Mouse (Mus musculus) stomach, embryonic 15.5 days (tissue): ENCODE data around the gene Pkd1l2. TPM values are rescaled to one million over a fixed set of nuclear protein-coding genes. Genes with fewer than 3 reads are reported as not detected.
A peak's percentile ranks its signal among the peaks of the same experiment; 100 is the strongest.

Experiments used
- ATAC-seq: fragments of 200-750 bp; cut with Nextera tagmentation; 2 replicates; pipeline ENCODE4 v1.8.0; 2017; ENCODE audit warnings: low read depth, moderate number of reproducible peaks, moderate TSS enrichment; ENCODE audit not compliant: insufficient read depth, low FRiP score
- H3K27ac ChIP-seq: fragments of 300-500 bp; sonication (generic); 2 replicates; pipeline ENCODE4 v1.5.1; 2015; ENCODE audit warnings: mild to moderate bottlenecking, inconsistent platforms
- H3K27me3 ChIP-seq: fragments of 300-500 bp; sonication (generic); replicated peaks from 2 replicates; pipeline ENCODE4 v1.6.1; 2015; ENCODE audit warnings: inconsistent platforms
- H3K36me3 ChIP-seq: fragments of 300-500 bp; sonication (generic); 2 replicates; pipeline ENCODE4 v1.6.1; 2015; ENCODE audit warnings: inconsistent platforms
- H3K4me1 ChIP-seq: fragments of 300-500 bp; sonication (generic); 2 replicates; pipeline ENCODE4 v1.6.1; 2015; ENCODE audit warnings: inconsistent platforms
- H3K4me2 ChIP-seq: fragments of 300-500 bp; sonication (generic); 2 replicates; pipeline ENCODE4 v1.6.1; 2015; ENCODE audit warnings: mild to moderate bottlenecking, inconsistent platforms
- H3K4me3 ChIP-seq: fragments of 300-500 bp; sonication (generic); replicated peaks from 2 replicates; pipeline ENCODE4 v1.5.1; 2015; ENCODE audit warnings: inconsistent platforms
- H3K9ac ChIP-seq: fragments of 300-500 bp; sonication (generic); 2 replicates; pipeline ENCODE4 v1.6.1; 2015; ENCODE audit warnings: inconsistent platforms
- H3K9me3 ChIP-seq: fragments of 300-500 bp; sonication (generic); 2 replicates; pipeline ENCODE4 v1.6.1; 2016; ENCODE audit warnings: inconsistent platforms
- WGBS: fragments of 180-500 bp; shearing (Covaris S2); methylation state at CpG from one replicate; pipeline ENCODE4 v1.1.7; 2015; 5-methylcytosine and 5-hydroxymethylcytosine counted together
- polyA plus RNA-seq: library from polyadenylated mRNA; unstranded; fragments of >200 nt; fragmentation: Nextera tagmentation; extraction: Ambion mirVana; gene quantifications from 2 replicates; pipeline ENCODE4 v1.2.1, GENCODE M21; 2015

Gene Pkd1l2
- polyA plus RNA-seq, result 0.10 and 0.18 TPM in 2 replicates

DNA sequence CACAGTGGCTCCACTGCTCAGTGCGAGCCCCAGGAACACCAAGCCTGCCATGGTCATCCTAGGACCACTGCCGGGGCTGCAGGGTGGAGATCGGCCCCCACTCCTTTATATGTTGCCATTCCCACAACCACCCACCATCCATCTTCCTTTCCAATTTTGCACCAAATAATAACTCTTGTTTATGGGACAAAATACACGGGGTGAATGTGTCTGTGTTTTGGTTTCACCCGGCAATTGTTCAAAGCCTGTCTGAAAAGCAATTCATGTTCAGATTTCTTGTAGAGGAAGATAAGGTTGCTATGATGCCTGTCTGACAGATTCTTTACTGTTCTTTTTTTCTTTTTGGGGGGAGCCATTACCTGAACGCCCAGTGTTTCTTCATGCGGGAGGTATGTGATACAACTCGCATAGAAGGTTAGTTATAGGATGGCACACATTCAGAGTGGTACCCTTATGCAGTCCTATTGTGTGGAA, at the start of gene Pkd1l2:
Gene Pkd1l2 (minus strand): TSS at position 51 of the 474 bp plus-strand sequence.
- no peak within 1 kb of the TSS for H3K27ac ChIP-seq
- no peak within 1 kb of the TSS for H3K9ac ChIP-seq
- no peaks in the 10 kb centered on the region for H3K36me3 ChIP-seq
- no peak within 1 kb of the TSS for H3K4me3 ChIP-seq
- H3K9me3 ChIP-seq, result no peaks in the 10 kb centered on the region
- no peaks in the 10 kb centered on the region for H3K4me1 ChIP-seq
- ATAC-seq, result no peak
- no peak within 1 kb of the TSS for H3K4me2 ChIP-seq
- H3K27me3 ChIP-seq, result peaks cover 5% of the 10 kb centered on the region; the same call in 1 of the 2 replicates
- WGBS, result 73% methylated on average over 8 of the region's 8 CpGs

DNA sequence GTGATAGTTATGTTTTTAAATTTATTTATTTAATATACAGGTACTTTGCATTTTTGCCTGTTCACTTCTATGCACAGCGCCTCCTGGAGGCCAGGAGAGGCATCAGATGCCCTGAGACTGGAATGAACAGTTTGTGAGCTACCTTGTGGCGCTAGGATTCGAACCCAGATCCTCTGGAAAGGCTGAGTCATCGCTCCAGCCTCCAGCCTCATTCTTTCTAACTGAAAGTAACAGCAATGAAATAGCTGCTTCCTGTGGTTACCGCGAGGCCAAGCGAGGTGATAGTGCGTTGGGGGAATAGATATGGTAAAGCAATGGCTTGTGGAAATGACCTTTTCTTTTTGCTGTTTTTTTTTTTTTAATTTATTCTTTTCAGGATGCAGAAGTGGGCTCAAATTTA, 44.8 kb upstream of the Pkd1l2 start:
- H3K4me2 ChIP-seq, result no peak overlapping the region
- no peak overlapping the region for H3K27ac ChIP-seq
- no peak for ATAC-seq
- no peak overlapping the region for H3K4me3 ChIP-seq
- no peaks in the 10 kb centered on the region for H3K36me3 ChIP-seq
- H3K9ac ChIP-seq, result no peak overlapping the region
- 77% methylated on average over 8 of the region's 8 CpGs for WGBS
- H3K9me3 ChIP-seq, result no peaks in the 10 kb centered on the region
- no peaks in the 10 kb centered on the region for H3K27me3 ChIP-seq
- no peaks in the 10 kb centered on the region for H3K4me1 ChIP-seq

DNA sequence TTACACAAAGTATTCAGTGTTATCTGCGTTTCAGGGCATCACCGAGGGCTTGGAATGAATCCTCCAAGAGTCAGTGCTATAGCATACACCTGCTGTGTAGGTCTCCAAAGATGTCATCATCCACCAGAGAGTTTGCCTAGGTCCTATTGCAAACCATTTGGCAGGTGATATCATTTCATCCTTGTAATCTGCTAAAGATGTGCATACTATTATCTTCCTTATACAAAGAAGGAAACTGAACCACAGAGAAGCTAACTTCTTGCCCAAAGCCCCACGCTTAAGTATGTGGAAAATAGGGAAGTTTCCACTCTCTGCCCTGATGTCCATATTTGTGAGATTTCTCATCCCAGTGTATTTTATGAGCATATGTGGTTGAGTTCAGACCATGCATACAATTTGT, 44.2 kb upstream of the Pkd1l2 start:
- Histone ChIP-seq H3K4me1 (0 out of 2 replicates have a peak, but pooled peaks cover 2% of the 10 kb centered on the region), H3K9ac (no peak overlapping the region), H3K27me3 (no peaks in the 10 kb centered on the region), H3K36me3 (no peaks in the 10 kb centered on the region), H3K4me3 (no peak overlapping the region), H3K4me2 (no peak overlapping the region), H3K27ac (no peak overlapping the region), H3K9me3 (no peaks in the 10 kb centered on the region)
- 88% methylated on average over 3 of the region's 3 CpGs for WGBS
- ATAC-seq, result no peak

DNA sequence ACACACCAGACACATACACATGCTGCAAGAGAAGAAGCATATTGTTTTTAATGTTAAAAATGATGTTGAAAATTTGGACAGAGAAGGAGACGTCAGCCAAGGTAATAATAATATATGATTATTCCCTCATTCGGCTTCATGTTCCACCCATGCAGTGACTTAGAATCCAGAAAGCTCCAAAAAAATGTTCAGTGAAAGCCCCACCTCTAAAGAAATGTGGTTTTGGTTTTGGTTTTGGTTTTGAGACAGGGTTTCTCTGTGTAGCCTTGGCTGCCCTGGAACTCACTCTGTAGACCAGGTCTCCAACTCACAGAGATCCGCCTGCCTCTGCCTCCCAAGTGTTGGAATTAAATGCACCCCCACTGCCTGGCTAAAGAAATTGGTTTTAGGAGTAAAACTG, 43.6 kb upstream of the Pkd1l2 start:
- H3K36me3 ChIP-seq, result no peaks in the 10 kb centered on the region
- ATAC-seq, result no peak
- no peak overlapping the region for H3K27ac ChIP-seq
- H3K9me3 ChIP-seq, result no peaks in the 10 kb centered on the region
- no peak overlapping the region for H3K9ac ChIP-seq
- no peak overlapping the region for H3K4me3 ChIP-seq
- no peak overlapping the region for H3K4me2 ChIP-seq
- H3K27me3 ChIP-seq, result no peaks in the 10 kb centered on the region
- WGBS, result 95% methylated on average over 3 of the region's 3 CpGs
- 0 out of 2 replicates have a peak, but pooled peaks cover 2% of the 10 kb centered on the region for H3K4me1 ChIP-seq

DNA sequence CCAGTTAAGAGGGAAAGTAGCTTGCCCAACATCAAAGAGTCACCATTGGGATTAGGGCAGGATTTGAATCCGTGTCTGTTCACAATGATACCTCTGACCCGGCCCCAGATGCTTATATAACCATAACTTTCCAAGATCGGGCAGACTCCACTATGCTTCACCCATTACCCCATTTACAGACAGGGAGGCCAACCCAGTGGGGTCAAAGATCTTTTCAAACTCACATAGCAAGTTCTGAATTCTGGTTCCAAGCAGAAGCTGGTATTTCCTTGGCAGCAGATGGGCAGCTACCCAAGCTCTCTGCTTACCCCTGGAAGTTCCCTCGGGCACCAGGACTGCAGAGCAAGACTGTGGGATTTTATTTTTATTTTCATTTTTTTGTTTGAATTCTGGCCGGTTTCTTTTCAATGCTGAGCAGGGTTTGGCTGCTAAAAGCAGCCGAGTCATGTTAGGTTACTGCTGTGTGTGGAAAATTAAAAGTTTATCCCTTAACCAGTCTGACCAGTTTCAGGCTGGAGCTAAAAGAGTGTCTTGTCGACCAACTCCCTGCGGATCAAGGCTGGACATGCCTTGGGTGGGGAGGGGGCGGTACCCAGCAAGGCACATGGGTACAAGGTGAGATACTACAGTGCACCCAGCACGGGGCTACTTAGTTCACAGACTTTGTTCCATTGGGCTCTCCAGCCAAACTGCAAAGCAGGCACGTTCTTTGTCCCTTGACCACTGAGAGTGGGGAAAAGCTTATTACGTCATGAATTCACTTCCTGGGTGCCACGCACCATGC, 41.8 kb upstream of the Pkd1l2 start:
- peak; percentile 90 for ATAC-seq
- no peak overlapping the region for H3K4me3 ChIP-seq
- no peaks in the 10 kb centered on the region for H3K36me3 ChIP-seq
- peak overlapping the region; percentile 78 for H3K27ac ChIP-seq
- no peak overlapping the region for H3K9ac ChIP-seq
- 0 out of 2 replicates have a peak, but pooled peaks cover 2% of the 10 kb centered on the region for H3K4me1 ChIP-seq
- H3K9me3 ChIP-seq, result no peaks in the 10 kb centered on the region
- 0 out of 2 replicates have a peak overlapping the region, but pooled peaks have one; percentile 5 for H3K4me2 ChIP-seq
- WGBS, result 58% methylated on average over 13 of the region's 13 CpGs
- H3K27me3 ChIP-seq, result no peaks in the 10 kb centered on the region

DNA sequence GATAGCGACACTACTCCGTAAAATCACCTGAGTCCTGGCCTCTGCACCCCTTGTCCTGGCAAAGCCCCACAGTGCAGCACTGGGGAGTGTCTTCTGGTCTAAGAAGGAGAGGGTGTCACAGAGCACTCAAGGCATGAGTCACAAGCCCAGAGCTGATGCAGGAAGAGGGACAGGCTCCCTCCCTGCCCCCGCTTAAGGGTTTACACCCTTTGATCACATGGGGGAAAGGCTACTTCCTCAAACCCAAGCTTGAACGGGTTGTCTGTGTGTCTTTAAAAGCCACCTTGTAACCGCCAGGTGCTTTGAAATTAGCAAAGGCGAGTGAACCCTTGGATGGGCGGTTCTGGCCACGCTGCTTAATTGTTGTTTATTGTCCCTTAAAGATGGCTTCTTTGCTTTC, 39.0 kb upstream of the Pkd1l2 start:
- Histone ChIP-seq H3K4me2 (no peak overlapping the region), H3K36me3 (no peaks in the 10 kb centered on the region), H3K4me1 (0 out of 2 replicates have a peak, but pooled peaks cover 2% of the 10 kb centered on the region), H3K27me3 (no peaks in the 10 kb centered on the region), H3K4me3 (no peak overlapping the region), H3K9me3 (no peaks in the 10 kb centered on the region), H3K9ac (no peak overlapping the region), H3K27ac (peak overlapping the region; percentile 76)
- peak; percentile 65 for ATAC-seq
- 52% methylated on average over 8 of the region's 8 CpGs for WGBS

DNA sequence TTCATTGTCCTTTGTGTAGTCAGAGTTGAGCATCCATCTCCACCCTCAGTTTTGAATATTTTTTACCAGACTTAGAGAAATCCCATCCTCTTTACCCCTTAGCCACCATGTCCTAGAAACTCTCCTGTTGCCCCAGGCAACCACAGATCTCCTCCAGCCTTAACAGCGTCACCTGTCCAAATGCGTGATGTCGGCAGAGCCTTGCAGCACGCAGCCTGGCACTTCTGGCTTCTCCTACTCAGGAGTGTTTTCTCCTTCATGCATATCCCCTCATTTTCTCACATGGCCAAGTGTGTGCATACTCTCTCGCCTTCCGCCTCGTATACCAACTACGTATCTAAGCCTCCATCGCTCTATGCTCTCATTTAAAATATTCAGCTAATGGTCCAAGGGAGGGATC, 36.2 kb upstream of the Pkd1l2 start:
- peaks cover 10% of the 10 kb centered on the region; the same call in 1 of the 2 replicates for H3K4me1 ChIP-seq
- H3K27ac ChIP-seq, result no peak overlapping the region
- H3K27me3 ChIP-seq, result no peaks in the 10 kb centered on the region
- no peak overlapping the region for H3K4me2 ChIP-seq
- no peak overlapping the region for H3K4me3 ChIP-seq
- ATAC-seq, result no peak
- no peaks in the 10 kb centered on the region for H3K9me3 ChIP-seq
- H3K36me3 ChIP-seq, result no peaks in the 10 kb centered on the region
- 91% methylated on average over 9 of the region's 9 CpGs for WGBS
- H3K9ac ChIP-seq, result no peak overlapping the region

DNA sequence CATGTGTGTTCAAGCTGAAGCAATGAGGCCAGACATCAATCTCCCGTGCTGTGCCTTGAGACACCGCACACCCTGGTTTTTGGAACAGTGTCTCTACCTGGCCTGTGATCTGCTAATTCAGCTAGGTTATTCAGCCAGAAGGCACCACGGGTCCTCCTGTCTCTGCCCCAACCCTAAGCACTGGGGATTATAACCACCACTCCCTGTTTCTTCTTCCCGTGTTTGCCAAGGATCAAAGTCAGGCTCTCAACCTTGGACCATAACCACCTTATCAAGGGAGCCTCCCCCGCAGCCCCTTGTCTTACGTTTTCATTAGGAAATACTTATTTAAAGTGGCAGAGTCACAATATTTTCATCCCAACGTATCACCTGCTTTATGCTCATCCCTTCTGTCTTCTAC, 34.3 kb upstream of the Pkd1l2 start:
- 55% methylated on average over 7 of the region's 7 CpGs for WGBS
- Histone ChIP-seq H3K36me3 (no peaks in the 10 kb centered on the region), H3K4me3 (no peak overlapping the region), H3K9me3 (no peaks in the 10 kb centered on the region), H3K27ac (peak overlapping the region; percentile 87), H3K27me3 (no peaks in the 10 kb centered on the region), H3K9ac (no peak overlapping the region), H3K4me2 (no peak overlapping the region), H3K4me1 (peaks cover 8% of the 10 kb centered on the region; the same call in 1 of the 2 replicates)
- ATAC-seq, result no peak

DNA sequence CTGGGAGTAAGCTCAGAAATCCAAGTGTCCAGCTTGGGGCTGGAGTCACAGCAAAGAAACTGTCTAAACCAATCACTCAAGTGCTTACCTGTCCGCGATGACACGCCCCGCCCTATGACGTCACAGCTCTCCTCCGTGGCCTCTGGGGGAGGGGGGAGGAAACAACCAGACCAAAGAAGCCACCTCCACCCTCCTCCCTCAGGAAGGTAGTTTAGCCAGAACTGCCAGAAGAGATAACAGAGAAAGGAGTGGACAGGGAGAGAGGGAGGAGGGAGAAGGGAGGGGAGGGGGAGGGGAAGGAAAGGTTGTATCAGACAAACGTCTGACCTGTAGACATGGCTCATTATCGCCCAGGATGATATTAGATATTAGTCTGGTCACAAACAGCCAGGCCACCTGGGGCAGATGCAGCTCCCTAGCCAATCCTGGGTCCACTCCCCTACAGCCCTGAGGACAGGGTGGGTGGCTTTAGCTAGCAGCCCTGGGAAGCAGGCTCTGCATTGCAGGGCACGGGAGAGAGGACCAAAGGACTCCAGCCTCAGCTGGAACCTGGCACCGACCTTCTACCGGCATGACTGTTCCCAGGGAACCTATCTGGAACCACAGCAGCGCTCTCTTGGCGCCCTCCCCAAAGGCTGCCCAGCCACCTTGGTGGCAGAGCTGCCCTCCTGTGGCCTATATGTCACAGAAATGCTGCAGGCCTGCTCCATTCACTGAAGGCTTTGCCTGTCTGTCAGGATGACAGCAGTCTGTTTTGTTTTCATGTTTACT, 33.6 kb upstream of the Pkd1l2 start:
- no peak overlapping the region for H3K9ac ChIP-seq
- H3K4me2 ChIP-seq, result peak overlapping the region; percentile 26
- no peaks in the 10 kb centered on the region for H3K27me3 ChIP-seq
- no peaks in the 10 kb centered on the region for H3K36me3 ChIP-seq
- WGBS, result 10% methylated on average over 13 of the region's 13 CpGs
- peak; percentile 63; the same call in 1 of the 2 replicates for ATAC-seq
- H3K9me3 ChIP-seq, result no peaks in the 10 kb centered on the region
- no peak overlapping the region for H3K4me3 ChIP-seq
- H3K27ac ChIP-seq, result peak overlapping the region; percentile 87
- H3K4me1 ChIP-seq, result peaks cover 8% of the 10 kb centered on the region; the same call in 1 of the 2 replicates

DNA sequence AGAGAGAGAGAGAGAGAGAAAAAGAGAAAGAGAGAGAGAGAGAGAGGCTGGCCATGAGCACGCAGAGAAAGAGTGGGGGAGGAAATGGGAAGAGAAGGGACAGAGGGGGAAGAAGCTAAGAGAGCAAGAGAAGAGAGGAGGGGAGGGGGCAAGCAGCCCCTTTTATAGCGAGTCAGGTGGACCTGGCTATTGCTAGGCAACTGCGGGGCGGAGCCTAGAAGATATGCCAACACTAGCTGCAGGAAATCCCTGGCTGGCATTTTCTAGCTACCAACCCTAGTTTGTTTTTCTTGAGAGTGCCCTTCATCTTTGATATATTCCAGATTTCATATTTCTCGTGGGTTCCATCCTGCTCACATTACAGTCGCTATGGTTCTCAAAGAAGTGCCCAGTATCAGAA, 32.8 kb upstream of the Pkd1l2 start:
- peak overlapping the region; percentile 87; the same call in 1 of the 2 replicates for H3K27ac ChIP-seq
- H3K9ac ChIP-seq, result no peak overlapping the region
- no peaks in the 10 kb centered on the region for H3K36me3 ChIP-seq
- H3K4me3 ChIP-seq, result no peak overlapping the region
- ATAC-seq, result no peak
- H3K9me3 ChIP-seq, result no peaks in the 10 kb centered on the region
- H3K4me2 ChIP-seq, result peak overlapping the region; percentile 26
- 35% methylated on average over 6 of the region's 6 CpGs for WGBS
- H3K4me1 ChIP-seq, result peaks cover 8% of the 10 kb centered on the region; the same call in 1 of the 2 replicates
- H3K27me3 ChIP-seq, result no peaks in the 10 kb centered on the region

DNA sequence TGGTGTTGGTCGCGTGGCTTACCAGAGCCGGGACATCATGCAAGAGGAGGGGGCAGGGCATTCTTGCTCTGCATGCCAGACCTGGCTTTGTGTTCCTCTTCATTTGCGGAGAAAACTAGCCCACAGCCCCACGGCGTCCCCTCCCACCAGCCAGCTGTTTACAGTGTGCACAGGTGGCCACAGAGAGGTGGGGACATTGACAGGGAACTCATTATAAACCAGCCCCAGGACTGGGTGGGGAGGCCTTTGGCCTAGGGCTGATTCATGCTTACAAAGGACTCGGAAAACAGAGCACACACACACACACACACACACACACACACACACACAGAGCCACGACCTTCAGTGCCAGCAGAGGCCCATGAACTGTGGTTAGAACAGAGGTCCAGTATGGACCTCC, 30.0 kb upstream of the Pkd1l2 start:
- Histone ChIP-seq H3K4me2 (no peak overlapping the region), H3K27me3 (no peaks in the 10 kb centered on the region), H3K36me3 (no peaks in the 10 kb centered on the region), H3K9me3 (no peaks in the 10 kb centered on the region), H3K4me1 (peaks cover 8% of the 10 kb centered on the region; the same call in 1 of the 2 replicates), H3K9ac (no peak overlapping the region), H3K27ac (peak overlapping the region; percentile 65; the same call in 1 of the 2 replicates), H3K4me3 (no peak overlapping the region)
- peak; percentile 69 for ATAC-seq
- 48% methylated on average over 8 of the region's 8 CpGs for WGBS

DNA sequence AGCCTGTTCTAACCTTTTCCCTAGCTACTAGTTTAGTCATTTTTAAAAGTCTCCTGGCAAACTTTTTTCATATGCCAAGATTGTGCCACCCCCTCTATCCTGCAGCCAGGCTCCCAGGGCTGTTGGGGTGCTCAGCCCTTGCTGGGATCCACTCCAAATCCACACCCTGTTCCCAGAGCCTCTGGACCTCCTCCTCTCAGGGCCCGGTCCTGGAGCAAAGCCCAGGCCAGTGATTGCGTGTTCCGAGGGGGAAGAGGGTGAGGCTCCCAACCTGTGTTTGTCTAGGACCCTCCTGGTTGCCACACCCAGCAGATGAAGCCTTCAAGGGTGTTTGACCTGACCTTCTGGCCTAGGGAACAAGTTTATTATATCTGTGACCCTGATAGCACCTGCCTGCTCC, 29.4 kb upstream of the Pkd1l2 start:
- Histone ChIP-seq H3K4me1 (peaks cover 8% of the 10 kb centered on the region; the same call in 1 of the 2 replicates), H3K27me3 (no peaks in the 10 kb centered on the region), H3K27ac (peak overlapping the region; percentile 65; the same call in 1 of the 2 replicates), H3K9ac (no peak overlapping the region), H3K4me3 (no peak overlapping the region), H3K4me2 (no peak overlapping the region), H3K36me3 (no peaks in the 10 kb centered on the region), H3K9me3 (no peaks in the 10 kb centered on the region)
- WGBS, result 65% methylated on average over 3 of the region's 3 CpGs
- no peak for ATAC-seq
